Mouse (Mus musculus): ENCODE data around the gene Dennd1a. TPM values are rescaled to one million over a fixed set of nuclear protein-coding genes. Genes with fewer than 3 reads are reported as not detected.

Gene Dennd1a
- polyA plus RNA-seq, 1 experiment from 2014 or later: 11.5 TPM

DNA sequence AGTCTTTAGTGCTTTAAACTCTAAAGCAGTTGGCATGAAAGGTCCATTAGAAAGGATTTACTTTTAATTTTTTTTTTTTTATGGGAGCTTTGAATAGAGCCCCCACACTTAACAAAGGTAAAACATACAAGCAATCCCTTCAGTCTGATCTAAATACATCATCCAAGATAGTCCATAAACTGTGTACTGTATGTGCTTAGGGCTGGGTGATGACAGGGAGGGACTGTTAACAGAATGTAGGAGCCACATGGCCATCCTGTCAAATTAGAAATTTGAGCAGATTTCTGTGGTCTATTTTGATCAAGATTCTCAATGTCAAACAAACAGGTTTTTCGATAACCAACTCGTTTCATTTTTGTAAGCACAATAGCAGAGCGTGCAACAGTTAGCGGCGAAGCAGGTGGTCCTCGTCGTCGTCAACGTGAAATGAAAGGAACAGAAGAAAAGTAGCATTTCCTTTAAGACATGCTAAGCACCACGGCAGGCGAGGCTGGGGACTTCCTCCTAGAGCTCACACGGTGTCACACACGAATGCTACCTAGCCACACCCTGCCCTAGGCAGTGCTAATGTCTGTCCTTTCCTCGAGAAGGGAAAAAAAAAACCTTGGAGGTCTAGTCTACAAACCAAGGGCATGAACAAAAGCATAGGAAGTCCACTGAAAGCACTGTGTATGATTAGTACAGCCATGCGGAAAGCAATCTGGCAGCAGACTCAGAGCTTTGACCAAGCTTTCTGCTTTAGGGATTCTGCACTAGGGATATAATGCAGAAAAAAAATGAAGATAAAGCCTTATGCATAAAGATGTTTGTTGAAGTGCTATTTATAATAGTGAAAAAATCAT is 305.4 kb downstream of the Dennd1a start:
- Histone ChIP-seq H3K4me2 (no peak overlapping the region), H3K4me1 (ENCODE audit: insufficient read depth) (no peaks in the 10 kb centered on the region), H3K27ac (ENCODE audit: low read depth) (no peak overlapping the region), H3K36me3 (ENCODE audit: insufficient read depth) (no peaks in the 10 kb centered on the region), H3K9me3 (ENCODE audit: low read depth, low read length) (no peaks in the 10 kb centered on the region), H3K27me3 (ENCODE audit: insufficient read depth, low read length) (no peaks in the 10 kb centered on the region), H3K9ac (no peak overlapping the region), H3K4me3 (ENCODE audit: low read depth, low read length) (no peak overlapping the region)
- no peak for TF ChIP-seq CTCF (IDR thresholded peaks at IDR 0.05; ENCODE audit: low read depth)
- peak; percentile 6 for DNase-seq
- 56% methylated on average over 15 of the region's 15 CpGs for WGBS
- no peak for ATAC-seq (ENCODE audit: insufficient read depth)

GRCm38 (mm10) chr2:37974201-37974600 is 313.0 kb downstream of the Dennd1a start:
- ATAC-seq (ENCODE audit: insufficient read depth): no peak
- Histone ChIP-seq H3K9ac (no peak overlapping the region), H3K27me3 (ENCODE audit: insufficient read depth, low read length) (no peaks in the 10 kb centered on the region), H3K36me3 (ENCODE audit: insufficient read depth) (no peaks in the 10 kb centered on the region), H3K9me3 (ENCODE audit: low read depth, low read length) (no peaks in the 10 kb centered on the region), H3K4me3 (ENCODE audit: low read depth, low read length) (no peak overlapping the region), H3K4me1 (ENCODE audit: insufficient read depth) (no peaks in the 10 kb centered on the region), H3K4me2 (no peak overlapping the region), H3K27ac (ENCODE audit: low read depth) (no peak overlapping the region)
- 83% methylated on average over 3 of the region's 3 CpGs for WGBS
- TF ChIP-seq CTCF (IDR thresholded peaks at IDR 0.05; ENCODE audit: low read depth): no peak
- DNase-seq: no peak

DNA sequence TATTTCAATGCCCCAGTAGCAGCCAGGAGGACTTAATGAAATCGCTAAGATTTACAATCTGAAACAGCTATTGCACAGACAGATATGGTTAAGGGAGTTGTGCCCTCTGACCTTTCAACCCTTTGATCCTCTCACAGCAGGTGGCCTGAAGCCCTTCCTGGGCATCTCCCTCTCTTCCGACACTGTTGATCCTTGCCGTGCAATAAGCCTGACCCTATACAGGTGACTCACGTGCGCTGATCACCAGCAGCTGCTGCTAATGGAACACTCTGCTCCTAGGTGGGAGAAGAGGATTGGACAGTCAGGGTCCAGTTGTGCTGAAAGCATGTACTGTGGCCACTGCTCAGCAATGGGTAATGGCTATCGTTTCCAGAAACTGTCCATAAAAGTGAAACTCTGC is 314.6 kb downstream of the Dennd1a start:
- no peak for ATAC-seq (ENCODE audit: insufficient read depth)
- Histone ChIP-seq H3K36me3 (ENCODE audit: insufficient read depth) (no peaks in the 10 kb centered on the region), H3K4me2 (no peak overlapping the region), H3K27me3 (ENCODE audit: insufficient read depth, low read length) (no peaks in the 10 kb centered on the region), H3K27ac (ENCODE audit: low read depth) (no peak overlapping the region), H3K4me1 (ENCODE audit: insufficient read depth) (no peaks in the 10 kb centered on the region), H3K4me3 (ENCODE audit: low read depth, low read length) (no peak overlapping the region), H3K9ac (no peak overlapping the region), H3K9me3 (ENCODE audit: low read depth, low read length) (no peaks in the 10 kb centered on the region)
- TF ChIP-seq CTCF (IDR thresholded peaks at IDR 0.05; ENCODE audit: low read depth): no peak
- WGBS: 66% methylated on average over 6 of the region's 6 CpGs
- DNase-seq: no peak

DNA sequence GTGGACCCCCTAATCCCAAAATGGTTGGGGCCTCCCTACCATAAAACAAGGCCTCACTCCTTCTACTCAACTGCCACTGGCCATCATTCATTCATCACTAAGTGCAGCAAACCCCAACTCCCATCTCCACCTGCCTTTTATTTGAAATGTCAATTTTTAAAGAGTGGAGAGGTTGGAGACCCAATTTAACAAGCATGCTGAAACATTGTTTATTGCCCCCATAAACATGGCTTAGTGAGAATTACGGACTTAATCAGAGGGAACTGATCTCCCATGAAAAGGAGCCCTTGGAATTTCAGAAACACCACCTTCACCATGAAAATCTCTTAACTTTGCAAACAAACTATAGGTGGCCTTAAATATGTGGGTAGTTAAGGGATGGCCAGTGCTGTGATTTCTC is 315.5 kb downstream of the Dennd1a start:
- Histone ChIP-seq H3K27ac (ENCODE audit: low read depth) (no peak overlapping the region), H3K4me3 (ENCODE audit: low read depth, low read length) (no peak overlapping the region), H3K9me3 (ENCODE audit: low read depth, low read length) (no peaks in the 10 kb centered on the region), H3K36me3 (ENCODE audit: insufficient read depth) (no peaks in the 10 kb centered on the region), H3K4me2 (no peak overlapping the region), H3K27me3 (ENCODE audit: insufficient read depth, low read length) (no peaks in the 10 kb centered on the region), H3K4me1 (ENCODE audit: insufficient read depth) (no peaks in the 10 kb centered on the region), H3K9ac (no peak overlapping the region)
- ATAC-seq (ENCODE audit: insufficient read depth): no peak
- DNase-seq: no peak
- 64% methylated on average over 1 of the region's 1 CpGs for WGBS
- no peak for TF ChIP-seq CTCF (IDR thresholded peaks at IDR 0.05; ENCODE audit: low read depth)

- no peak for TF ChIP-seq CTCF (IDR thresholded peaks at IDR 0.05; ENCODE audit: low read depth)
- ATAC-seq (ENCODE audit: insufficient read depth): no peak
These were observed 317.3 kb downstream of the Dennd1a start for GRCm38 (mm10) chr2:37969713-37970485.

DNA sequence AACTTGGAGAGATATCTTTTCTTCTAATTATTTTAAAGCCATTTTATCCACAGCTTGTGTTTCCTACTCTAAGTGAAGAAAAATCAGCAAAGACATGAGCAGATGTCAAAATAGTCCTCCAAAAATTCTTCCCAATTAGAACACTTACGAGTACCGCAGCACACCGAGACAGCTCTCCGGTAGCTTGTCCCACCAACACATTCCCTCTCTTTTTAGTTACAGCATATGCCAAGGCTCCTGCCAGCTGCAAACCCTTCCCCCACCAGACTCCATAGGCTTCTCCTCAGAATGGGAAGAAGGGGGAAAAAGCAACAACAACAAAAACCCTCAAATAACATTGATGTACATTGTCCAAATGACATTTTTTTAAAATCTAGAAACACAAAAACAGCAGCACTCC is 322.7 kb downstream of the Dennd1a start:
- peaks cover 10% of the 10 kb centered on the region for H3K4me1 ChIP-seq (ENCODE audit: insufficient read depth)
- no peak overlapping the region for H3K9ac ChIP-seq
- ATAC-seq (ENCODE audit: insufficient read depth): no peak
- H3K9me3 ChIP-seq (ENCODE audit: low read depth, low read length): no peaks in the 10 kb centered on the region
- H3K27me3 ChIP-seq (ENCODE audit: insufficient read depth, low read length): no peaks in the 10 kb centered on the region
- 82% methylated on average over 4 of the region's 4 CpGs for WGBS
- TF ChIP-seq CTCF (IDR thresholded peaks at IDR 0.05; ENCODE audit: low read depth): no peak
- H3K4me2 ChIP-seq: no peak overlapping the region
- H3K27ac ChIP-seq (ENCODE audit: low read depth): no peak overlapping the region
- no peaks in the 10 kb centered on the region for H3K36me3 ChIP-seq (ENCODE audit: insufficient read depth)
- DNase-seq: no peak
- H3K4me3 ChIP-seq (ENCODE audit: low read depth, low read length): no peak overlapping the region

More at GRCm38 (mm10) chr2:37969713-37970485, 317.3 kb downstream of the Dennd1a start:
- H3K36me3 ChIP-seq (ENCODE audit: insufficient read depth): no peaks in the 10 kb centered on the region
- H3K4me1 ChIP-seq (ENCODE audit: insufficient read depth): no peaks in the 10 kb centered on the region
- no peaks in the 10 kb centered on the region for H3K27me3 ChIP-seq (ENCODE audit: insufficient read depth, low read length)
- H3K4me3 ChIP-seq (ENCODE audit: low read depth, low read length): no peak overlapping the region
- H3K4me2 ChIP-seq: no peak overlapping the region
- H3K27ac ChIP-seq (ENCODE audit: low read depth): no peak overlapping the region
- no peak overlapping the region for H3K9ac ChIP-seq
- H3K9me3 ChIP-seq (ENCODE audit: low read depth, low read length): no peaks in the 10 kb centered on the region
- WGBS: 58% methylated on average over 5 of the region's 5 CpGs
- DNase-seq: peak; percentile 8

DNA sequence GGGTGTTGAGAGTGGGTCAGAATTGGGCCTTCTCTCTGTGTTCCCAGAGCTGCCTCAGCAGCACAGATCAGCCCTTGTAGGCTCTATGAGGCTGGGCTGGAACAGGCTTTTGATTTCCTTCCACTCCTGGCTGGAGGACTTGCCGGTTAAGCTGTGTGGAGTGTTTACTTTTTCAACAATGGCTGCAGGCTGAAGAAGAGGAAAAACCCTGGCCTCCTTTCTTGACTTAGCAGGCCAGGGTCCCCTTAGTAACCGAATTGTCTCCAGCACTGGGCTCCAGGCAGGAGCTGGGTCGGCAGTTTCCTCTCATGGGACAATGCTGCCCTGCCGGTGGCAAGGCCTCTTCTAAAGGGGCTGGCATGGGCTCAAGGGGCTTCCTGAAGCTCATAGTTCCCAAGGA is 323.8 kb downstream of the Dennd1a start:
- no peaks in the 10 kb centered on the region for H3K36me3 ChIP-seq (ENCODE audit: insufficient read depth)
- 29% methylated on average over 4 of the region's 4 CpGs for whole genome bisulfite sequencing
- DNase-seq (peak; percentile 70), ATAC-seq (ENCODE audit: insufficient read depth) (peak; percentile 91)
- no peaks in the 10 kb centered on the region for H3K27me3 ChIP-seq (ENCODE audit: insufficient read depth, low read length)
- no peak overlapping the region for H3K4me2 ChIP-seq
- no peak overlapping the region for H3K9ac ChIP-seq
- H3K4me3 ChIP-seq (ENCODE audit: low read depth, low read length): no peak overlapping the region
- no peaks in the 10 kb centered on the region for H3K9me3 ChIP-seq (ENCODE audit: low read depth, low read length)
- H3K4me1 ChIP-seq (ENCODE audit: insufficient read depth): peaks cover 10% of the 10 kb centered on the region
- TF ChIP-seq CTCF (IDR thresholded peaks at IDR 0.05; ENCODE audit: low read depth): no peak
- H3K27ac ChIP-seq (ENCODE audit: low read depth): peak overlapping the region; percentile 63; the same call in 1 of the 2 replicates
